Mouse (Mus musculus): ENCODE results near the gene Cd300e. TPM values are rescaled to one million over a fixed set of nuclear protein-coding genes. Genes with fewer than 3 reads are reported as not detected.

Cd300e gene
- 0.16 TPM in 1 of 2 replicates, not detected in the other for polyA plus RNA-seq (2014; fragmentation: Nextera tagmentation; extraction: Ambion mirVana)

DNA sequence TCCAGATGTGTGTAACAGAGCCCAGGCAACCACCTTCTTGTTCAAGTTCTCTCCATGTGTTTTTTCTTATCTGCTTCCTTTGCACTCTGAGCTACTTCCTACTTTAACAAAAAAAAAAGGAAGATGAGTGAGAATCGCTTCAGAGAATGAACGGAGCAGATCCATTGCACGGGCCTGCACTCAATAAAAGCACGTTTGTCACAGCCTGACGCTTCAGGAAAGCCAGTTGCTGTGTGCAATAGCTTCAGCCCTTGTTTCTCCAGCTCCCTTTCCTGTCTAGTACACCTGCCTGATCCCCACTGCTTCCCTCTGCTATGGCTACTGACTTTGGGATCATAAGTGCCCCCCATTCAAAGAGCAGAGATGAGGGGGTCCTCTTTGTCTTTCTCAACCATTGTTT, at the start of gene Cd300e:
Gene Cd300e (minus strand): TSS at position 101 of the 400 bp plus-strand sequence.
- Histone ChIP-seq H3K9me3 (ENCODE audit: control insufficient read depth, low read length) (no peaks in the 10 kb centered on the region), H3K27me3 (ENCODE audit: control insufficient read depth, insufficient read depth, low read length) (0 out of 2 replicates have a peak, but pooled peaks cover 9% of the 10 kb centered on the region), H3K4me3 (replicated peaks; ENCODE audit: low read length) (no peak within 1 kb of the TSS), H3K27ac (no peak within 1 kb of the TSS), H3K9ac (no peak within 1 kb of the TSS), H3K4me2 (replicated peaks) (no peak within 1 kb of the TSS), H3K4me1 (replicated peaks; ENCODE audit: control insufficient read depth, insufficient read depth, low read length) (no peaks in the 10 kb centered on the region), H3K36me3 (replicated peaks; ENCODE audit: control insufficient read depth, insufficient read depth) (no peaks in the 10 kb centered on the region)
- no peak for DNase-seq (ENCODE audit: low spot score)
- 24% methylated on average over 5 of the region's 5 CpGs for WGBS
- ATAC-seq (ENCODE audit: low FRiP score): no peak

DNA sequence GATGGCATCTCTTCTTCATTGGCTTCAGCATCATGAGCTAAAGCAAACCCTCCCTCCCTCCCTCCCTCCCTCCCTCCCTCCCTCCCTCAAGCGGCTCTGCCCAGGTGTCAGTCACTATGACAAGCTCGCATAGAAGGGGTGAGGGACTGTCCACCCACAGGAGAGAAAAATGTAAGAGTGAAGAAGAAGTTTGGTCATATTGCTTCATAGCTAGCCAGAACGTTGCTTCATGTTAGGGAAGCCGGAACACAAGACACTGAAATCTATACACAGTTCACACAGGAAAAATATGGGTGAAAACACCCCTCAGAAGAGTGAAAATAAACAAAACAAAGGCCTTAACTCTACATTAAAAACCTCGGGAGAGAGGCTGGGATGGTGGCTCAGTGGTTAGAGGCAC, 48.3 kb upstream of the Cd300e start:
- no peaks in the 10 kb centered on the region for H3K36me3 ChIP-seq (replicated peaks; ENCODE audit: control insufficient read depth, insufficient read depth)
- no peak overlapping the region for H3K9ac ChIP-seq
- DNase-seq (ENCODE audit: low spot score) (no peak), ATAC-seq (ENCODE audit: low FRiP score) (no peak)
- no peak overlapping the region for H3K4me3 ChIP-seq (replicated peaks; ENCODE audit: low read length)
- H3K4me1 ChIP-seq (replicated peaks; ENCODE audit: control insufficient read depth, insufficient read depth, low read length): no peaks in the 10 kb centered on the region
- H3K9me3 ChIP-seq (ENCODE audit: control insufficient read depth, low read length): no peaks in the 10 kb centered on the region
- no peaks in the 10 kb centered on the region for H3K27me3 ChIP-seq (ENCODE audit: control insufficient read depth, insufficient read depth, low read length)
- no peak overlapping the region for H3K4me2 ChIP-seq (replicated peaks)
- H3K27ac ChIP-seq: no peak overlapping the region
- whole genome bisulfite sequencing: 90% methylated on average over 3 of the region's 5 CpGs

- no peak for DNase-seq (ENCODE audit: low spot score)
- H3K4me3 ChIP-seq (replicated peaks; ENCODE audit: low read length): no peak overlapping the region
Observed at GRCm38 (mm10) chr11:115108176-115108575, 46.2 kb upstream of the Cd300e start.

GRCm38 (mm10) chr11:115107403-115107916, 45.5 kb upstream of the Cd300e start:
- no peaks in the 10 kb centered on the region for H3K4me1 ChIP-seq (replicated peaks; ENCODE audit: control insufficient read depth, insufficient read depth, low read length)
- DNase-seq (ENCODE audit: low spot score) (peak; percentile 75), ATAC-seq (ENCODE audit: low FRiP score) (no peak; the same call in 1 of the 2 replicates)
- no peak overlapping the region for H3K4me2 ChIP-seq (replicated peaks)
- no peak overlapping the region for H3K4me3 ChIP-seq (replicated peaks; ENCODE audit: low read length)
- no peaks in the 10 kb centered on the region for H3K27me3 ChIP-seq (ENCODE audit: control insufficient read depth, insufficient read depth, low read length)
- no peak overlapping the region for H3K27ac ChIP-seq
- no peak overlapping the region for H3K9ac ChIP-seq
- no peaks in the 10 kb centered on the region for H3K9me3 ChIP-seq (ENCODE audit: control insufficient read depth, low read length)
- 32% methylated on average over 4 of the region's 4 CpGs for WGBS
- no peaks in the 10 kb centered on the region for H3K36me3 ChIP-seq (replicated peaks; ENCODE audit: control insufficient read depth, insufficient read depth)

More at GRCm38 (mm10) chr11:115108176-115108575, 46.2 kb upstream of the Cd300e start:
- Histone ChIP-seq H3K9ac (no peak overlapping the region), H3K27ac (no peak overlapping the region), H3K9me3 (ENCODE audit: control insufficient read depth, low read length) (no peaks in the 10 kb centered on the region), H3K27me3 (ENCODE audit: control insufficient read depth, insufficient read depth, low read length) (no peaks in the 10 kb centered on the region), H3K4me2 (replicated peaks) (no peak overlapping the region), H3K36me3 (replicated peaks; ENCODE audit: control insufficient read depth, insufficient read depth) (no peaks in the 10 kb centered on the region), H3K4me1 (replicated peaks; ENCODE audit: control insufficient read depth, insufficient read depth, low read length) (no peaks in the 10 kb centered on the region)
- ATAC-seq (ENCODE audit: low FRiP score): no peak
- 85% methylated on average over 8 of the region's 8 CpGs for WGBS

DNA sequence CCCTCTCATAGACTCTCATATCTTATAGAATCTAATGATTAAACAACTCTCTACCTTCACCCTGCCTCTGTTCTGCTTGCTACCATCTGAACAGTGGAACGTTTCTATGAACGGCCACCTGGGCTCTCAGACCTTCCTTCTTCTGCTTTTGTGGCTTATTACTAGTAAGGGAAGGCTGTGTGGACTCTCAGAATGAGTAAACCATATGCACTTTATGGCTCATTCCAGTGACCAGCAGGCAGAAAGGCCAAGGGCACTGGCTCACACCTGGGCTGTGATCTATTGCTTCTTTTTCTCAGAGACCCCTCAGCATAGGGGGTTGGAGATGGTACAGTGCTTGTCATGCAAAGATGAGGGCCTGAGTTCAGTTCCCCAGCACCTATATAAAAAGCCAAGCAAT, 44.7 kb upstream of the Cd300e start:
- Histone ChIP-seq H3K4me1 (replicated peaks; ENCODE audit: control insufficient read depth, insufficient read depth, low read length) (no peaks in the 10 kb centered on the region), H3K27ac (no peak overlapping the region), H3K9ac (no peak overlapping the region), H3K36me3 (replicated peaks; ENCODE audit: control insufficient read depth, insufficient read depth) (no peaks in the 10 kb centered on the region), H3K9me3 (ENCODE audit: control insufficient read depth, low read length) (no peaks in the 10 kb centered on the region), H3K27me3 (ENCODE audit: control insufficient read depth, insufficient read depth, low read length) (no peaks in the 10 kb centered on the region), H3K4me3 (replicated peaks; ENCODE audit: low read length) (no peak overlapping the region), H3K4me2 (replicated peaks) (no peak overlapping the region)
- DNase-seq (ENCODE audit: low spot score) (no peak), ATAC-seq (ENCODE audit: low FRiP score) (no peak)
- WGBS: 97% methylated on average over 2 of the region's 2 CpGs

GRCm38 (mm10) chr11:115104769-115105563, 43.0 kb upstream of the Cd300e start:
- Histone ChIP-seq H3K4me1 (replicated peaks; ENCODE audit: control insufficient read depth, insufficient read depth, low read length) (no peaks in the 10 kb centered on the region), H3K27ac (no peak overlapping the region), H3K9ac (no peak overlapping the region), H3K4me3 (replicated peaks; ENCODE audit: low read length) (no peak overlapping the region), H3K4me2 (replicated peaks) (no peak overlapping the region), H3K36me3 (replicated peaks; ENCODE audit: control insufficient read depth, insufficient read depth) (no peaks in the 10 kb centered on the region), H3K27me3 (ENCODE audit: control insufficient read depth, insufficient read depth, low read length) (no peaks in the 10 kb centered on the region), H3K9me3 (ENCODE audit: control insufficient read depth, low read length) (no peaks in the 10 kb centered on the region)
- DNase-seq (ENCODE audit: low spot score) (no peak), ATAC-seq (ENCODE audit: low FRiP score) (no peak)
- WGBS: 65% methylated on average over 8 of the region's 8 CpGs

DNA sequence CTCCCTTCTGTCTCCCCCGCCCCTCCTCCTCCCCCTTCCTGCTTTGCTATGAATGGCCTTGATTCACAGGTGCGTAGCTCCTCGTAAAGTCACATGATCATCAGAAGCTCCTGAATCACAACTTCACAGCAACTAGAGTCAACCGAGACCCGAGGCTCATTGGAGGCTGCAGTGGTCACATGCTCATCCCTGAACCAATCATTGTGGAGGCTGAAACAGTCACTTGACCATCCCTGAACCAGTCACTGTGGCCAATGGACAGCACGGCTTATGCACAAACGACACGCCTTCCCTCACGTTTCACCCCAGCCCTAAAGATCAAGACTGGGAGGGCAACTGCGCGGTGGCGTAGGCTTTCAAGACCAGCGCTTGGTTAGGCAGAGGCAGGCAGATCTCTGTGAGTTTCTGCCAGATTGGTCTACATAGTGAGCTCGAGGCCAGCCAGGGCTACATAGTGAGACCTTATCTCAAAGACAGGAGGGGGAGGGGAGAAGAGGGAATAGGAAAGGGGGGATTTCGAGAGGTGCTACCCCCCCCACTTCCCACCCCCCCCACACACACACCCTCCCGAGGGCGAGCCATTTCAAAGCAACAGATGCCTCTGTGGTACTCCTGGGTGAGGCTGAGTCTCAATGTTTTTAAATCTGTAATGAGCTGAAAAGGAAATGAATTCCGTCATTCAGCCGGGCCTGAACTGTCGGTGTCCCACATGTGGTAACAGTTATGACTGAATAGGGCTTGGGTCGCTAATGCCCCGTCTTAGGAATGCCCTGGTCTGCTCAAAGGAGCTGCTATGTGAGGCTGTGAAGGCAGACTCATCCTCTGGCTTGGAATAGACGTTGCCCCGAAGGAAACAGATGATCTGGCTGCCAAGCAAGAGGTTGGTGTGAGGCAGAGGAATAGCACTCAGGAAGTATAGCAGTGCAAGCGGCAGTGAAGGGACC, 41.8 kb upstream of the Cd300e start:
- Histone ChIP-seq H3K9ac (no peak overlapping the region), H3K27me3 (ENCODE audit: control insufficient read depth, insufficient read depth, low read length) (no peaks in the 10 kb centered on the region), H3K4me2 (replicated peaks) (no peak overlapping the region), H3K9me3 (ENCODE audit: control insufficient read depth, low read length) (no peaks in the 10 kb centered on the region), H3K4me3 (replicated peaks; ENCODE audit: low read length) (no peak overlapping the region), H3K27ac (no peak overlapping the region), H3K4me1 (replicated peaks; ENCODE audit: control insufficient read depth, insufficient read depth, low read length) (no peaks in the 10 kb centered on the region), H3K36me3 (replicated peaks; ENCODE audit: control insufficient read depth, insufficient read depth) (no peaks in the 10 kb centered on the region)
- ATAC-seq (ENCODE audit: low FRiP score): no peak
- DNase-seq (ENCODE audit: low spot score): no peak
- 89% methylated on average over 25 of the region's 25 CpGs for WGBS

GRCm38 (mm10) chr11:115102116-115102515, 40.1 kb upstream of the Cd300e start:
- Histone ChIP-seq H3K27ac (no peak overlapping the region), H3K4me3 (replicated peaks; ENCODE audit: low read length) (no peak overlapping the region), H3K9me3 (ENCODE audit: control insufficient read depth, low read length) (no peaks in the 10 kb centered on the region), H3K4me1 (replicated peaks; ENCODE audit: control insufficient read depth, insufficient read depth, low read length) (no peaks in the 10 kb centered on the region), H3K9ac (no peak overlapping the region), H3K36me3 (replicated peaks; ENCODE audit: control insufficient read depth, insufficient read depth) (no peaks in the 10 kb centered on the region), H3K27me3 (ENCODE audit: control insufficient read depth, insufficient read depth, low read length) (no peaks in the 10 kb centered on the region), H3K4me2 (replicated peaks) (no peak overlapping the region)
- 96% methylated on average over 9 of the region's 9 CpGs for WGBS
- no peak for DNase-seq (ENCODE audit: low spot score)
- ATAC-seq (ENCODE audit: low FRiP score): no peak

DNA sequence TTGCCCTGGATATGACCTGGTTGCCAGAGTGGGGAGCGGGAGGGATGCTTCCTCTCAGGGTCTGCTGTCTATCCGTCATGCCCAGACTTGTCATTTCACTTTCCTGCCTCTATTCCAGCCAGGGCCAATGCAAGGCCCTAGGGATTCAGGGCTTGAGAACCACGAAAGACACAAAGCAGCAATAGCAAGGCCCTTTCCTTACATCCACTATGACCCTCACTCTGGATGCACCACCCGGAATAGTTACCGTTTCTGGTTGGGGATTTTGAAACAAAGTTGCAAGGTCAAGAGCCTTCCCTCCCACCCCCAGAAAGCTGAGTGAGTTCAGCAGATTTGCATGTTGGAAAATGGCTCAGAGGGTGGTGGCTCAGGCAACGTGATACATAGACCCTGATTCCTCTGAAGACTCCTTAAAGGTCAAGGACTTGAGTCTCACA, 39.7 kb upstream of the Cd300e start:
- ATAC-seq (ENCODE audit: low FRiP score) (no peak), DNase-seq (ENCODE audit: low spot score) (no peak)
- no peak overlapping the region for H3K4me3 ChIP-seq (replicated peaks; ENCODE audit: low read length)
- 68% methylated on average over 6 of the region's 6 CpGs for WGBS
- H3K27ac ChIP-seq: no peak overlapping the region
- H3K9ac ChIP-seq: no peak overlapping the region
- no peaks in the 10 kb centered on the region for H3K4me1 ChIP-seq (replicated peaks; ENCODE audit: control insufficient read depth, insufficient read depth, low read length)
- no peaks in the 10 kb centered on the region for H3K36me3 ChIP-seq (replicated peaks; ENCODE audit: control insufficient read depth, insufficient read depth)
- no peak overlapping the region for H3K4me2 ChIP-seq (replicated peaks)
- no peaks in the 10 kb centered on the region for H3K27me3 ChIP-seq (ENCODE audit: control insufficient read depth, insufficient read depth, low read length)
- no peaks in the 10 kb centered on the region for H3K9me3 ChIP-seq (ENCODE audit: control insufficient read depth, low read length)

Measured in hindbrain, embryonic 14.5 days (tissue).